ENCODE assay signal across 9 mouse cellular contexts in genomic region chr12:73538139-73538508, GRCm38 (mm10). TPM values are rescaled to one million over a fixed set of nuclear protein-coding genes. Genes with fewer than 3 reads are reported as not detected.
A peak's percentile ranks its signal among the peaks of the same experiment; 100 is the strongest.
DNase-seq lines count a peak whose midpoint lies in the region; ATAC-seq and TF ChIP-seq lines count a peak whose summit lies in the region.
"Not testable (repeated sequence)": the region's sequence is repeated elsewhere in the genome, so short reads cannot be mapped to it uniquely, and the experiment has no call there.
"Had no signal": no experiment of that assay in that cellular context is flagged by ENCODE, and none has a peak within 500 bp of the region (broad histone marks: within the 10 kb centered on the region; RNA-seq: fewer than 3 reads in every experiment).

No protein-coding gene starts in this region.

- H3K27ac ChIP-seq in brown adipose tissue, adult 24 weeks (replicated peaks; ENCODE audit: low read depth, low read length); forebrain, embryonic 13.5 days; heart, embryonic 16.5 days (ENCODE audit: low read length); intestine, embryonic 16.5 days (ENCODE audit: low read length); limb, embryonic 13.5 days; midbrain, embryonic 12.5 days (replicated peaks); thymus, adult 2 months (ENCODE audit: control insufficient read depth, insufficient read depth, low read length): not testable (repeated sequence)
- peak overlapping the region; percentile 65; the same call in 1 of the 2 replicates for H3K27ac ChIP-seq in liver, postnatal 0 days (ENCODE audit: low read depth)

- H3K4me2 ChIP-seq in forebrain, embryonic 13.5 days: peak overlapping the region; percentile 10; the same call in 1 of the 2 replicates
- H3K4me2 ChIP-seq in heart, embryonic 16.5 days (ENCODE audit: low read depth, low read length): peak overlapping the region; percentile 59
- H3K4me2 ChIP-seq in intestine, embryonic 16.5 days (ENCODE audit: low read depth, low read length): peak overlapping the region; percentile 46
- peak overlapping the region; percentile 32 for H3K4me2 ChIP-seq in limb, embryonic 13.5 days (replicated peaks)
- peak overlapping the region; percentile 64 for H3K4me2 ChIP-seq in liver, postnatal 0 days (ENCODE audit: low read depth, low read length)
- H3K4me2 ChIP-seq in midbrain, embryonic 12.5 days (replicated peaks): 0 out of 2 replicates have a peak overlapping the region, but pooled peaks have one; percentile 13

- not testable (repeated sequence) for H3K4me1 ChIP-seq in brown adipose tissue, adult 24 weeks (ENCODE audit: control insufficient read depth, insufficient read depth, insufficient read length, low read length); forebrain, embryonic 13.5 days; heart, embryonic 16.5 days (ENCODE audit: control insufficient read depth, insufficient read depth, low read length); intestine, embryonic 16.5 days (ENCODE audit: control insufficient read depth, insufficient read depth, low read length); liver, postnatal 0 days (ENCODE audit: insufficient read depth); midbrain, embryonic 12.5 days; thymus, adult 2 months (replicated peaks; ENCODE audit: control insufficient read depth, insufficient read depth, low read length)
- peaks cover 35% of the 10 kb centered on the region for H3K4me1 ChIP-seq in limb, embryonic 13.5 days

- WGBS in forebrain, embryonic 13.5 days: 56% methylated on average over 3 of the region's 3 CpGs
- WGBS in heart, embryonic 16.5 days: 44% methylated on average over 3 of the region's 3 CpGs
- 45% methylated on average over 3 of the region's 3 CpGs for WGBS in intestine, embryonic 16.5 days
- 49% methylated on average over 3 of the region's 3 CpGs for WGBS in limb, embryonic 13.5 days
- WGBS in liver, postnatal 0 days (ENCODE audit: insufficient replicate concordance): 42% methylated on average over 3 of the region's 3 CpGs
- WGBS in midbrain, embryonic 12.5 days: 42% methylated on average over 3 of the region's 3 CpGs
- 67% methylated on average over 3 of the region's 3 CpGs for WGBS in thymus, adult 2 months

- not testable (repeated sequence) for H3K9me3 ChIP-seq in forebrain, embryonic 13.5 days (replicated peaks); heart, embryonic 16.5 days (replicated peaks; ENCODE audit: control insufficient read depth, low read length); intestine, embryonic 16.5 days (ENCODE audit: control insufficient read depth, low read length); limb, embryonic 13.5 days; liver, postnatal 0 days (ENCODE audit: low read length); midbrain, embryonic 12.5 days

- H3K36me3 ChIP-seq in forebrain, embryonic 13.5 days (ENCODE audit: poor library complexity, severe bottlenecking); heart, embryonic 16.5 days (ENCODE audit: control insufficient read depth, insufficient read depth); intestine, embryonic 16.5 days (ENCODE audit: control insufficient read depth, insufficient read depth, low read length); limb, embryonic 13.5 days; liver, postnatal 0 days (replicated peaks; ENCODE audit: insufficient read depth, low read length); midbrain, embryonic 12.5 days; thymus, adult 2 months (ENCODE audit: control insufficient read depth, insufficient read depth, low read length): not testable (repeated sequence)

- not testable (repeated sequence) for TF ChIP-seq POLR2A in thymus, adult 2 months (IDR thresholded peaks at IDR 0.05; ENCODE audit: control insufficient read depth, extremely low read depth, insufficient read depth, low read length, poor library complexity)

- ATAC-seq in forebrain, embryonic 13.5 days; heart, embryonic 16.5 days (replicated peaks; ENCODE audit: extremely low read depth, insufficient read depth, low FRiP score); limb, embryonic 13.5 days (ENCODE audit: low FRiP score, low read depth); midbrain, embryonic 12.5 days (ENCODE audit: low FRiP score, low read depth): not testable (repeated sequence)
- peak; percentile 28 for ATAC-seq in intestine, embryonic 16.5 days
- peak; percentile 64 for ATAC-seq in liver, postnatal 0 days

- not testable (repeated sequence) for H3K9ac ChIP-seq in forebrain, embryonic 13.5 days; heart, embryonic 16.5 days (ENCODE audit: low read length); intestine, embryonic 16.5 days (ENCODE audit: low read depth, low read length); limb, embryonic 13.5 days; liver, postnatal 0 days (replicated peaks); midbrain, embryonic 12.5 days (replicated peaks)

- not testable (repeated sequence) for DNase-seq in liver, postnatal 0 days; thymus, adult 2 months

- not testable (repeated sequence) for TF ChIP-seq CTCF in liver, postnatal 0 days (IDR thresholded peaks at IDR 0.05; ENCODE audit: low read depth); thymus, adult 2 months (IDR thresholded peaks at IDR 0.05; ENCODE audit: borderline replicate concordance, control insufficient read depth, extremely low read depth, insufficient read depth, low read length, poor library complexity)

- H3K27me3 ChIP-seq in forebrain, embryonic 13.5 days: peaks cover 29% of the 10 kb centered on the region
- H3K27me3 ChIP-seq in heart, embryonic 16.5 days (ENCODE audit: control insufficient read depth, insufficient read depth, low read length); intestine, embryonic 16.5 days (replicated peaks; ENCODE audit: control insufficient read depth, insufficient read depth, low read length); liver, postnatal 0 days (ENCODE audit: insufficient read depth, low read length); thymus, adult 2 months (ENCODE audit: control insufficient read depth, insufficient read depth, low read length): not testable (repeated sequence)
- H3K27me3 ChIP-seq in limb, embryonic 13.5 days: peaks cover 28% of the 10 kb centered on the region
- H3K27me3 ChIP-seq in midbrain, embryonic 12.5 days: peaks cover 34% of the 10 kb centered on the region

- TF ChIP-seq EP300 in liver, postnatal 0 days (IDR thresholded peaks at IDR 0.05; ENCODE audit: low read depth): not testable (repeated sequence)

- peak overlapping the region; percentile 35 for H3K4me3 ChIP-seq in brown adipose tissue, adult 24 weeks (ENCODE audit: insufficient read depth, low read depth, low read length)
- H3K4me3 ChIP-seq in forebrain, embryonic 13.5 days; limb, embryonic 13.5 days; midbrain, embryonic 12.5 days: not testable (repeated sequence)
- peak overlapping the region; percentile 35 for H3K4me3 ChIP-seq in heart, embryonic 16.5 days (ENCODE audit: low read length)
- peak overlapping the region; percentile 20 for H3K4me3 ChIP-seq in intestine, embryonic 16.5 days (ENCODE audit: low read length)
- H3K4me3 ChIP-seq in liver, postnatal 0 days (ENCODE audit: low read depth, low read length): peak overlapping the region; percentile 32
- H3K4me3 ChIP-seq in thymus, adult 2 months (ENCODE audit: control insufficient read depth, insufficient read depth, low read length): peak overlapping the region; percentile 4; the same call in 1 of the 2 replicates

RNA-seq across cellular contexts. Expression of gene Tmem30b, which starts 8.1 kb away (rescaled TPM):
- polyA plus RNA-seq in brown adipose tissue, adult 24 weeks (2012; ENCODE audit: insufficient read depth, insufficient read length, missing spikeins): 0.55 TPM in 1 of 2 replicates, not detected in the other
- 0.16 and 0.21 TPM in 2 replicates for polyA plus RNA-seq in forebrain, embryonic 13.5 days (2015; fragmentation: Nextera tagmentation; extraction: Ambion mirVana)
- 1.9 and 3.0 TPM in 2 replicates for polyA plus RNA-seq in heart, embryonic 16.5 days (2015; fragmentation: Nextera tagmentation; extraction: Ambion mirVana)
- 82.9 and 91.2 TPM in 2 replicates for polyA plus RNA-seq in intestine, embryonic 16.5 days (2015; fragmentation: Nextera tagmentation; extraction: Ambion mirVana)
- polyA plus RNA-seq in limb, embryonic 13.5 days (2015; fragmentation: Nextera tagmentation; extraction: Ambion mirVana): 18.2 and 19.2 TPM in 2 replicates
- 40.7 and 42.3 TPM in 2 replicates for polyA plus RNA-seq in liver, postnatal 0 days (2015; fragmentation: Nextera tagmentation; extraction: Ambion mirVana)
- 2.0 TPM in 2 replicates for polyA plus RNA-seq in midbrain, embryonic 12.5 days (2016; fragmentation: Nextera tagmentation; extraction: Ambion mirVana)
- 4.1 and 4.3 TPM in 2 replicates for polyA plus RNA-seq in thymus, adult 2 months (2012; rRNA removed)
- polyA plus RNA-seq: Patski had no signal

RNA-seq across cellular contexts. Expression of gene Prkch, which starts 46.5 kb away (rescaled TPM):
- 2.7 and 7.3 TPM in 2 replicates for polyA plus RNA-seq in brown adipose tissue, adult 24 weeks (2012; ENCODE audit: insufficient read depth, insufficient read length, missing spikeins)
- 2.1 and 3.1 TPM in 2 replicates for polyA plus RNA-seq in forebrain, embryonic 13.5 days (2015; fragmentation: Nextera tagmentation; extraction: Ambion mirVana)
- 12.4 and 15.2 TPM in 2 replicates for polyA plus RNA-seq in heart, embryonic 16.5 days (2015; fragmentation: Nextera tagmentation; extraction: Ambion mirVana)
- polyA plus RNA-seq in intestine, embryonic 16.5 days (2015; fragmentation: Nextera tagmentation; extraction: Ambion mirVana): 4.0 and 4.7 TPM in 2 replicates
- 8.4 and 9.0 TPM in 2 replicates for polyA plus RNA-seq in limb, embryonic 13.5 days (2015; fragmentation: Nextera tagmentation; extraction: Ambion mirVana)
- polyA plus RNA-seq in liver, postnatal 0 days (2015; fragmentation: Nextera tagmentation; extraction: Ambion mirVana): 2.3 and 2.4 TPM in 2 replicates
- 7.0 TPM in 2 replicates for polyA plus RNA-seq in midbrain, embryonic 12.5 days (2016; fragmentation: Nextera tagmentation; extraction: Ambion mirVana)
- 43.1 and 45.5 TPM in 2 replicates for polyA plus RNA-seq in thymus, adult 2 months (2012; rRNA removed)

Comparison
In these comparisons a context has a peak if more than half of its experiments do, and no peak if none do; other contexts are left out.
1. H3K4me2 ChIP-seq: peak in every context shown above with its lines; median percentile 64 in liver, postnatal 0 days; 59 in heart, embryonic 16.5 days; 46 in intestine, embryonic 16.5 days; 32 in limb, embryonic 13.5 days; 13 in midbrain, embryonic 12.5 days; 10 in forebrain, embryonic 13.5 days.